Mouse (Mus musculus) layer of hippocampus, adult 11-12 months (tissue): ENCODE measurements around the gene Serinc5.
A peak's percentile ranks its signal among the peaks of the same experiment; 100 is the strongest.
"Not testable (repeated sequence)": the region's sequence is repeated elsewhere in the genome, so short reads cannot be mapped to it uniquely, and the experiment has no call there.

Source experiments
- DNase-seq: peaks from one replicate; pipeline ENCODE4 v3.0.0; 2022; ENCODE audit warnings: low spot score

Gene Serinc5

DNA sequence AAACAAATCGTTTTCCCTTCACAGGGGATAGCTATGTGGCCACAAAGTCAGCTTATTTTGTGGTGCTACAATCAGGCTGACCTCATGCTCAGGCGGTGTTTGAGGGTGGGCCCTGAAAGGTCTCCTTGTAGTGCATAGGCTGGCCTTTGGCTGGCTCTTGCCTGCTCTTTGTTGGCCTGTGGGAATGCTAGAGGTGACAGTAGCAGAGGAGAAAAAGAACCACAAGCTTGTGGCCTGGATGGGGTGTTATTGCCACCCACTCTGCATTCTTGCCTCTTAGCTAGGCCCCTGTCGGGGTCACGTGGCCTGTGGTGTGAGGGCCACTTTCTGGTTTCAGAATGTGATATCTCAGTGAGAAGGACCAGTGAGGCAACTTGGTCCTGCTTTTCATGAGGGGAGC lies 54.1 kb downstream of the Serinc5 start:
- DNase-seq: no peak

GRCm38 (mm10) chr13:92668214-92668985 lies 57.5 kb downstream of the Serinc5 start:
- no peak for DNase-seq

- no peak for DNase-seq
Measured at GRCm38 (mm10) chr13:92671727-92672126, 60.8 kb downstream of the Serinc5 start.

GRCm38 (mm10) chr13:92674676-92675075 lies 63.8 kb downstream of the Serinc5 start:
- no peak for DNase-seq

GRCm38 (mm10) chr13:92675308-92675707 lies 64.4 kb downstream of the Serinc5 start:
- no peak for DNase-seq

GRCm38 (mm10) chr13:92675897-92676584 lies 65.2 kb downstream of the Serinc5 start:
- DNase-seq: no peak

DNA sequence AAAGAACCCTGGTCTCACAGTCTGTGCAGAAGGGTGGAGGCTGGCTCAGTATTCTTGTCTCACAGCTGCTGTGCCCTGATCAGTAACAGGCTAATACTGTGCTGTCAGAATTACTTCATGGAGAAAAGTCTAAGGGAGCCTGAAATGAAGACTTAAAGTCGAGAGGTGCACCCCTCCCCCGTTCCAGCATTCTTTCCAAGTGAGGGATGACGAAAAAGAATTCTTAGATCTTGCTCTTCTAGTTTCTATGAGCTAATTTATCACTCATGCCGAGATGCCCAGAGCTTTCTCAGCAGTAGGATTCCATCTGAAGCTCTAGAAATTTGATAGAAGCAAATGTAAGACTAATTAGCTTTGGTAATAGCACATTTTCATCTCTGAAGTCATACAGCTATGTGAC lies 66.8 kb downstream of the Serinc5 start:
- no peak for DNase-seq

DNA sequence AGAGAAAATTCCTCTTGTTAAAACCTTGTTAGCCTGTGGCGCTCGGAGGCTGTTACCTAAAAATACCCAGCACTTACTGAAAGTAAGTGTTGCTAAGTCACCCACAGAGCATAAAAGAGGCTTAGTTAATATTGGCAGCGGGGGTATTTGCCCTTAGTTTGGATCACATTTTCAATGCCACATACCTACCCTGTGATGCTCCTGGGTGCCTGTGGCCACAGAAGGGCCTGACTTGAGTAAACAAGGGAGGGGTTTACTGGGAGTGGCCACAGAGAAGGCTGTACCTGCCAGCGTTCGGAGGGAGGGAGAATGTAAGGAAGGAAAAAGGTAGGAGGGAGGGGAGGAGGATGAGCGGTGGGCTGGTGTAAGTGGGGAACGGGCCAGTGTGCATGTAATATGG lies 68.8 kb downstream of the Serinc5 start:
- DNase-seq: no peak

DNA sequence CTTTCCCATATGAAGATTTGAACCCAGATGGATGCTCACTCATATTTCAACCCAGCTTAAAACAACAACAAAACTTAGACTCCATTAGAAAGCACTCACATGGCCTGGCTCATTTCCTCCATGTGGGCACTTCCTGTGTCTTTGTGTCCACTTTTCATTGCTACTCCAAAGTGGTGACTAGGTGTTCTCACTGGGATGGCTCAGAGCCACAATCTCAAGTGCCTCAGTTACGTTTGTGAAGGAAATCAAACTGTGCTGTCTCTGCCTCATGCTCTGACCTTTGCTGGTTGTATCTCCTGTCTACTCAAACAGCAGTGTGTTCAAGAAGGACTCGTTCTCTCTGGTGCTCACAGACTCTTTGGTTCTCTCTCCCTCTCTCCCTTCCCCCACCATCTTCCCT lies 70.7 kb downstream of the Serinc5 start:
- no peak for DNase-seq

DNA sequence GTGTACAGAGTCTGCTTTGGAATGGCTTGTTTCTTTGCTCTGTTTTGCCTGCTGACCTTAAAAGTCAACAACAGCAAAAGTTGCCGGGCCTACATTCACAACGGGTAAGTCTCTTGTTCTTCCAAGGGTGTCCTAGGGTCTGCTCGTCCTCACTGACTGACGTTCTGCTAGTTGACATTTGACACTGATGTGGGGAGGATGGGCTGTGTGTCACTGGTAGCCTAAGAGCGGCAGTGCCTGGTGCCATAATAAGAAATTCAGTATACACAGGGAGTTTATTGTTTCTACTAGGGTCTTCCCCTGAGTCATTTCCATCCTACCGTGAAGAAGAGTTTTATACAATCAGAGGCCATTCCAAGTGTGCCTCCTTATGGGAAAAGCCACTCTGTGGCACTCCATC lies 71.9 kb downstream of the Serinc5 start:
- DNase-seq: no peak

DNA sequence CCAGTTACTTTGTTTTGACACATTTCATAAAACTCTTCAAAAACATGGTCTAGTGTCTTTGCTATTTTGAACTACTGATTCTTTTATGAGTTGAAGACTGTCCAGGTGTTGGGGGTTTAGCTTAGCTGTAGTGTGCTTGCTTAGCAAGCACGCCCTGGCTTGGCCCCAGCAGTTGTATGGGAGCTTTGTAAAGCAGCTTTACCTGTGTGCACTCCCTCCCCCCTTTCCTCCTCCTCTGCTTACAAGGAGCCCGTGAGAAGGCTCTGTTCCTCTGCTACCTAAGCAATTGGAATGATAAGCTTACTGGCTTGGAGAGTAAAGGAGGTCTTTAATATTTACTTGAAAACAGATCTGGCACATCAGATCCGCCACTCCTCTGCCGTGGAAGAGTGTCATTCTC lies 72.6 kb downstream of the Serinc5 start:
- DNase-seq: no peak

DNA sequence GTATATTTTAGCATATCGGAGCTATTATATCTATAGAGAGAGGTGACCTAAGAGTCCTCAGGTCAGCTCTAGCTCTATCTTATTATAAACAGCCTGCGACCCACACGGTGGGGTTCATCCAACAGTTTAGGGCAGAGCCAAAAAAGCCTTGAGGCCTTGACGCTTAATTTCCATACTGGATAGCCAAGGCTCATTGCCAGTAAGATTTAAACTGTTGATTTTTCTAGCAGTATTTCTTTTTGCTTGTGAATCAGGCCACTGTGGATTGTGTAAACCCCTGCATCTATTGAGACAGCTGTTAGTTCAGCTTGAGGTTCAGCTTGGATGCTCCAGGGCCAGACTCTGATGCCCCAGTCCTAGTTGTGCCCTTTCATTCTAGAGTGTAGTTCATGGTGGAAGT lies 73.4 kb downstream of the Serinc5 start:
- DNase-seq: no peak

DNA sequence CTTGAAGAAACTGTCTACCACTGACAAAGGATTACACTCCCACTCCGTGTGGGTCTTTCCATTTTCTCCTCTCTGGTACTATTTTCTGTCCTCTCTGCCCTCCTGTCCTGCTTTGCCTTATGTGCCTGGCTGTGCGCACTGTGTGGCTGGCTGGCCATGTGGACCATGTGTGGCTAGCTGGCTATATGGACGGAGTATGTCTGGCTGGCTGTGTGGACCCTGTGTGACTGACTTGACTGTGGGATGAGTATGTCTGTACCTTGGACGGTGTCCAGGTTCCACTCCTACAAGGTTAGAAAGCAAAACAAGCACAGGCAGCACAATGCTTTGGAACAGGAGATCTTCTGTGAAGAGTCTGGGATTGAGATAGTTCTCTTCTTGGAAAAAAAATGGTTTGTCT lies 74.4 kb downstream of the Serinc5 start:
- DNase-seq: peak; percentile 44

- DNase-seq: not testable (repeated sequence)
Measured at GRCm38 (mm10) chr13:92687151-92687550, 76.3 kb downstream of the Serinc5 start.

DNA sequence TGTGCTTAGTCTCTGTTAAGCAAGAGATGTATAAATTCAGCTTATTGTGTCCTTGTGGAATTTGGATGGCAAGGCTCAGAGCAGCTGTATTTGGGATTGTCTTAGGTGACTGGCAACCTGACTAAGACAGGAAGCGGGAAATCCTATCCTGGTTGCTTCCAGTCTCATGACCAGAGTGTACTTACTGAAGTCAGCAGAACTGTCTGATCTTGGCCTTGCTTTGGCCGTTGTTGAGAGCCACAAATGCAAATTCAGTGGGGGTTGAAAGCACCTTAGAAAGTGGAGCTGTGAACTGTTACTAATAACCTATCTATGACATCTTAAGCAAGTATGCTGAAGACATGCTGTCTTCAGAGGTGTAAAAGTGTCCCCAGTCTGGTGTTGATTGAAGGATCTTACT lies 78.2 kb downstream of the Serinc5 start:
- no peak for DNase-seq

- no peak for DNase-seq
Measured at GRCm38 (mm10) chr13:92693866-92694550, 83.1 kb downstream of the Serinc5 start.

DNA sequence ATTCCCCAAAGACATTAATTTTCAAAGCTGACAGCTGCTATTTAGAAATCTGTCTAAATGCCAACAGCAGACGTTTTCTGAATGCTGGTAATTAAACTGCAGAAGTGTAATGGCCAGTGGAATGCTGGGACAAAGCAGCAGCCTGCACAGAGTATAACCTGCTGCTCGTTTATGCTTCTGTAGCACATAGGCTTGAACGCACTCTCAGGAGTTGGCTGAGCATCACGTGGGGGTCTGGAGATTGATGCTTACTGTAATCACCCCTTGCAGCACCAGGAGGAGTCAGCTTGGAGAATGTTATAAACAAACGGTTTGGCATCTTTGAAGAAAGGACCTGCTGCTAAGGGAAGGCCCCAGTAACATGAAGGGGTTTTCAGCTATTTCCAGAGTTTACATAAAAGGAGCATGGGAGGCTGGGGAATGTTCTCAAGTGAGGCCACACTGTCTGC lies 85.6 kb downstream of the Serinc5 start:
- DNase-seq: peak; percentile 45

DNA sequence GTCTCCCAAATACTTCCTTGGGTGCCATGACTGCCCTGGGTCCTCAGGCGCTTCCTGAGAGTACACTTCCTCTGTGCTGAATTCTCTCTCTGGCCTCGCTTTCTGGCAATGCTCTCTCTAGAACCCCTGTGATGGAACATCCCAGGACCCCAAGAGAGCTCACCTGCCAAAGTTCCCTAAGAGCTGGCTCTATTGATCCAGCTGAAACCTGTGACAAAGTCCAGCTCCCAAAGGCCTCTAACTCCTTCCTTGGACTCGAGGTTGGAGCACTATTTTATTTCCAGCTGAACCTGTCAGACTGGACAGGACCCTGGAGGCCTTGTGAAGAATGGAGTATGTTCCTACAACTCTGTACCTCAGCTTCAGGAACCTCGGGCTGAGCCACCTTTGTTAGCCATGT lies 86.2 kb downstream of the Serinc5 start:
- DNase-seq: no peak

- no peak for DNase-seq
Measured at GRCm38 (mm10) chr13:92698781-92699180, 87.9 kb downstream of the Serinc5 start.

DNA sequence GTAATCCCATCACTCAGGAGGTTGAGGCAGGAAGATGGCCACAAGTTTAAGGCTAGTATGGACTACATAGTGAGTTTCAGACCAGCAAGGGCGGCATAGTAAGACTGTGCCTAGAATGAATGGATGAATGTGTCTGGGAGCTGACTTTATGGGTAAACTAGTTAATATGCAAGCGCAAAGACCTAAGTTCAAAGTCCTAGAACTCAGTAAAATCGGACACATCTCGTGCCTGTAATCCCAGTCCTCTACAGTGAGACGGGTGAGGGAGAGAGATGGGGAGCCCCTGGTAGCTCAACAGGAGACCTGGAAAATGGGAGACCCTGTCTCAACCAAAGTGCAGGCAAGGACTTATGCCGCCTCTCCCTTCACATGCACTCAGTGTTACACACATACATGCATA lies 88.5 kb downstream of the Serinc5 start:
- DNase-seq: no peak

DNA sequence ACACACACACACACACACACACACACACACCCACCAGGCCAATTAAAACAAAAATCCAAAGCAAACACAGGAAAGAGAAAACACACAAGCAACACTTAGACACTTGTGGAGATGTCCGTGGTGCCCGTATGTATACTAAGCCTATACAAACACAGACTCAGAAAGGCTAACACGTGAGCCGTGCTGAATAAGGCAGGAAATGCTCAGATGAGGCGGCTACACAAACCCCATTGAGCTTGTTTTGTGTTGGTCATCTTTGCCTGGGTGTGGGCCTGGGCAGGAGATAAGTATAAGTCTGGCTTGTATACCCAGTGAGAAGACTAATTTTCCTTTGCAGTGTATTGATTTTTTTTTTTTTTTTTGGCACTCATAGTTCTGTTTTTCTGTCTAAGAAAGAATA lies 91.1 kb downstream of the Serinc5 start:
- no peak for DNase-seq

- DNase-seq: peak; percentile 85
Measured at GRCm38 (mm10) chr13:92703241-92704027, 92.5 kb downstream of the Serinc5 start.
